ENCODE assay signal across 13 mouse cellular contexts in genomic region chr6:140546095-140546494, GRCm38 (mm10).
A peak's percentile ranks its signal among the peaks of the same experiment; 100 is the strongest.
DNase-seq lines count a peak whose midpoint lies in the region; ATAC-seq and TF ChIP-seq lines count a peak whose summit lies in the region.
"Had no signal": no experiment of that assay in that cellular context is flagged by ENCODE, and none has a peak within 500 bp of the region (broad histone marks: within the 10 kb centered on the region; RNA-seq: fewer than 3 reads in every experiment).

No protein-coding gene starts in this region.

- H3K4me3 ChIP-seq in heart, embryonic 16.5 days (ENCODE audit: low read length), result no peak overlapping the region
- no peak overlapping the region for H3K4me3 ChIP-seq in embryonic fibroblast, embryonic 13.5 days (ENCODE audit: insufficient read depth, low read length)
- H3K4me3 ChIP-seq in liver, embryonic 16.5 days (ENCODE audit: low read depth, low read length), result no peak overlapping the region
- no peak overlapping the region for H3K4me3 ChIP-seq in left cerebral cortex, adult 2 months
- H3K4me3 ChIP-seq: embryonic facial prominence, embryonic 13.5 days; limb, embryonic 15.5 days had no signal

- H3K9ac ChIP-seq in heart, embryonic 16.5 days (ENCODE audit: low read length), result no peak overlapping the region
- no peak overlapping the region for H3K9ac ChIP-seq in liver, embryonic 16.5 days (ENCODE audit: low read depth, low read length)
- H3K9ac ChIP-seq: embryonic facial prominence, embryonic 13.5 days; limb, embryonic 15.5 days had no signal

- 61% methylated on average over 8 of the region's 8 CpGs for WGBS in heart, embryonic 16.5 days
- 63% methylated on average over 8 of the region's 8 CpGs for WGBS in liver, embryonic 16.5 days (ENCODE audit: insufficient replicate concordance)

- H3K4me1 ChIP-seq in heart, embryonic 16.5 days (ENCODE audit: control insufficient read depth, insufficient read depth, low read length), result peaks cover 25% of the 10 kb centered on the region
- H3K4me1 ChIP-seq in embryonic fibroblast, embryonic 13.5 days (ENCODE audit: control insufficient read depth, insufficient read depth, low read length), result peaks cover 23% of the 10 kb centered on the region
- peaks cover 2% of the 10 kb centered on the region; the same call in 1 of the 2 replicates for H3K4me1 ChIP-seq in liver, embryonic 16.5 days (ENCODE audit: control insufficient read depth, low read depth, low read length)

- intact Hi-C loops in heart, postnatal 36 days (cut with DNase I), result no loop called here
- intact Hi-C loops in left cerebral cortex, adult 2 months (cut with DNase I), result no loop called here

- TF ChIP-seq POLR2A in embryonic fibroblast, embryonic 13.5 days (IDR thresholded peaks at IDR 0.05; ENCODE audit: low read depth, low read length), result no peak

- no peak for TF ChIP-seq CTCF in embryonic fibroblast, embryonic 13.5 days (IDR thresholded peaks at IDR 0.05; ENCODE audit: borderline replicate concordance, insufficient read depth, low read length)
- no peak for TF ChIP-seq CTCF in left cerebral cortex, adult 2 months (IDR thresholded peaks at IDR 0.05)

- H3K36me3 ChIP-seq in heart, embryonic 16.5 days (ENCODE audit: control insufficient read depth, insufficient read depth), result peaks cover 12% of the 10 kb centered on the region
- H3K36me3 ChIP-seq in liver, embryonic 16.5 days (ENCODE audit: control insufficient read depth, insufficient read depth), result no peaks in the 10 kb centered on the region

- ATAC-seq in heart, embryonic 16.5 days (replicated peaks; ENCODE audit: extremely low read depth, insufficient read depth, low FRiP score), result no peak; the same call in 1 of the 2 replicates
- ATAC-seq in liver, embryonic 16.5 days (ENCODE audit: low read depth), result no peak
- no peak for ATAC-seq in cerebellum, adult (ENCODE audit: insufficient number of reproducible peaks, low FRiP score, low TSS enrichment)
- ATAC-seq: forebrain, embryonic 14.5 days had no signal

- DNase-seq in heart, postnatal 36 days, result no peak
- peak; percentile 47 for DNase-seq in thymus, postnatal 25 days
- no peak for DNase-seq in left cerebral cortex, adult 2 months (ENCODE audit: extremely low spot score in 1 of 2, low spot score in 2 of 2)
- DNase-seq: cerebellum, adult 9-11 months; gastrocnemius, postnatal 10 days; lung, postnatal 4 days had no signal

- no peaks in the 10 kb centered on the region for H3K27me3 ChIP-seq in heart, embryonic 16.5 days (ENCODE audit: control insufficient read depth, insufficient read depth, low read length)
- no peaks in the 10 kb centered on the region for H3K27me3 ChIP-seq in liver, embryonic 16.5 days (ENCODE audit: control insufficient read depth, insufficient read depth, low read depth, low read length)
- H3K27me3 ChIP-seq: embryonic facial prominence, embryonic 13.5 days; limb, embryonic 15.5 days had no signal

- H3K9me3 ChIP-seq in heart, embryonic 16.5 days (replicated peaks; ENCODE audit: control insufficient read depth, low read length), result no peaks in the 10 kb centered on the region
- H3K9me3 ChIP-seq in liver, embryonic 16.5 days (replicated peaks; ENCODE audit: control insufficient read depth, low read length), result no peaks in the 10 kb centered on the region
- H3K9me3 ChIP-seq: embryonic facial prominence, embryonic 13.5 days; limb, embryonic 15.5 days had no signal

- peak overlapping the region; percentile 44 for H3K4me2 ChIP-seq in heart, embryonic 16.5 days (ENCODE audit: low read depth, low read length)
- H3K4me2 ChIP-seq in liver, embryonic 16.5 days (ENCODE audit: low read depth, low read length), result no peak overlapping the region
- H3K4me2 ChIP-seq: embryonic facial prominence, embryonic 13.5 days; limb, embryonic 15.5 days had no signal

- H3K27ac ChIP-seq in heart, embryonic 16.5 days (ENCODE audit: low read length), result peak overlapping the region; percentile 73; the same call in 1 of the 2 replicates
- H3K27ac ChIP-seq in embryonic fibroblast, embryonic 13.5 days (ENCODE audit: insufficient read depth, low read length), result peak overlapping the region; percentile 38; the same call in 1 of the 2 replicates
- peak overlapping the region; percentile 69 for H3K27ac ChIP-seq in liver, embryonic 16.5 days (ENCODE audit: low read length)
- H3K27ac ChIP-seq in left cerebral cortex, adult 2 months, result no peak overlapping the region
- H3K27ac ChIP-seq: embryonic facial prominence, embryonic 13.5 days; limb, embryonic 15.5 days had no signal
